Mouse (Mus musculus) kidney, postnatal 4 days (tissue): ENCODE measurements around the gene Olfr221.
A peak's percentile ranks its signal among the peaks of the same experiment; 100 is the strongest.

Source experiments
- DNase-seq, 2 experiments: peaks; one replicate each; pipeline ENCODE4 v3.0.0; 2021; ENCODE audit warnings: mixed read lengths in 2 of 2

Gene Olfr221

DNA sequence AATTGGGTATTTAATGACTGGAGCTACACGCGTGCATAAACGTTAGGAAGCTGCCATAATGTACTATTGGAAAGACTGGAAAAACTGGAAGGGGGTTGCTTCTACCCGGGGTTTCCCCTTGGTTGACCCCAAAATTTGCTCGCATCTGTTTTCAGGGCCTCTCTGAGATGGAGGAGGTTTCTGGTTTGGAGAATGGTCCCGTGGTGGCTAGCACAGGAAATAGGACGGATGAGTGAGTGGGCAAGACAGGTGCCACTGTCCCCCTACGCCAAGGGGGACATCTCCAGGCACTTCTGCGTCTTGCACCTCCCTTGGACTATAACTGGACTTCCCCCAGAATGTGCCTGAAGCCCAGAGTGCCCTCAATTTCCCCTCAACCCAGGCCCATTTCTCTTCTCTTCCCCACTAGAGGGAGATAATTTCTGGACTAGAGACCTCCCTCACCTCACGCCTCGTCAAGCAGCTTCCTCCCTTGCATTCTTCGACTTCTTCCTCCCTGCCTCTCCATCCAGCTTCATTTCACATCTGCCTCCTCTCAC, 23.1 kb downstream of the Olfr221 start:
- DNase-seq = no peak

DNA sequence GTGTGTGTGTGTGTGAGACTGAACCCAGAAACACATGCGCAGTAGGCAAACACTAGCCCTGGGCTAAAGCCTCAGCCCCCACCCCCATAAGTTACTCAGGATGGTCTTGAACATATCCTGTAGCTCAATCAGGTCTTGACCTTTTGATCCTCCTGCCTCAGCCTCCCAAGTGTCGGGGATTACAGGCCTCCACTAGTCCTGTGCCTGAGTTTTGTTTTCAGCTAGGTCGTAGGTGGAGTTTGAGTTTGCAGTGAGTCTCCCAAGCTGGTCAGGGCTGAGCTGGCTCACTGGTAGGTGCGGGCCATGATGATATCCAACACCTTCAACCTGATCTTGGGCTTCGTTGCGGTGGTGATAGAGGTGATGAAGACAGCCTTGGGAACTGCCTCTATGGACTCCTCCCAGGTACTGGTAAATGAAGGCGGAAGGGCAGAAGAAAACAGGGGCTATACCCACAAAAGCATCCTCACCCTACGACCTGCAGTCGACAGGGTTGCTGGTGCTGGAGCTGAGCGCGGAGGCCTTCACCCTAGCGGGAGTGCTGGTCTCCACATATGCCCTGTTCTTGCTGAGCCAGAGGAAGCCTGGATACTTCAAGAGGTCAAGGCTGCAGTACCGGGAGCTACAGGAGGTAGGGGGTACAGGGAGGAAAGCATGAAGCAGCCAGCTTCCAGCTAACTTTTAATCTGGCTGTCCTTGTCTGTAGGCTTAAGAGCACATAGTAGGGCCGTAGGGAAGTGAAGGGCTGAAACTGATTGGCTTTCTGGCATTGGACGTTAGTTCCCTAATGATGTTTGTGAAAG, 23.8 kb downstream of the Olfr221 start:
- DNase-seq = no peak

DNA sequence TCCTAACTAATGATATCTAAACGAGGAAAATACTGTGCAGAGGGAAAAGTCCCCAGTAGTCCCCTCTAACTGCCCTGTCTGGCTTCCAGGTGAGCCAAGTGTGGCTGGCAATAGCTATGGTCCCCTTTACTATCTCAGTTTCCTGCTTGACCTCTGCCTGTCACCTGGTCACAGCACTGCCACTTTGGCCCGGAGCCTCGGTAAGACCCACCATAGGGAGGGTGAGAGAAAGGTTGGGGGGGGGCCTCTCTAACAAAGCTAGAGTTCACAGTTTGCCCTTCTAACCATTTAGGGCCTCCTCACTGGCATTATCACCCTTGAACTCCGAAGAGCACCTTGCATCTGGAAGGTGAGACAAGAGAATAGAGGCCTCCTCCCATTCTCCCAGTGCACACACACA, 24.6 kb downstream of the Olfr221 start:
- DNase-seq = no peak

DNA sequence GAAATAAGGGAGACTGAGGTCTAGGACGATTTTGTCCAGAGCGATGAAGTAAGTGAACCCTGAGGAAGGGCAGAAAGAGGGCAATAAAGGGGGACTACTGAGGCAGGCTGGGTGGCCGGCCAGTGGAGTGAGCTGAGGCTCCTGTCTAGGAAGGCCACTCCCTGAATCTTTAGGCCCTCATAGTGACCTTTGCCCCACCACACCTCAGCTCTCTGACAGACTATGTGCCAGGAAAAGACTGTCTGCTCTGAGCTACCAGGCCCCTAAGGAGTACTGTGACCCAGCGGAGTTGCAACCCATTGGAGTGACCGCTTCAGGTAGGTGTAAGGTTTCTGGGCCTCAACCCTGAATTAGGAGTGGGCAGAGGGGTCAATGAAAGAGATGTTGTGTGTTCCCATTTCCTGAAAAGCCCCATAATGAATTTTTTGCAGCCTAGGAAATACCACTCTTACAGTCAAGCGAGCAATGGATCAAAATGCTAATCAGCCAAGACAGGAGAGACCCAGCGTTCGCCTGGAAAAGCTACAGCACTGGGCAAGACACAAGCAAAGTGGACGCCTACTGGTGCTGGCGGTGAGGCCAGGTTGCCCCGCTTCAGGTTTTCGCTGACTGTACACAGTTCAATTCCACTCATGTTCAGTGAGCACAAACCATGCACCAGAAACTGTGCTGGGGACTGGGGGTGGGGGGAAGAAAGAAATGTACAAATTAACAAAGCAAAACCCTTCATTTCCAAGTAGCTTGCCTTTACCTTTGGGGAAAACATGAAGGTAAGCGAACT, 25.4 kb downstream of the Olfr221 start:
- DNase-seq = peak in 1 of 2 experiments; percentile 38

DNA sequence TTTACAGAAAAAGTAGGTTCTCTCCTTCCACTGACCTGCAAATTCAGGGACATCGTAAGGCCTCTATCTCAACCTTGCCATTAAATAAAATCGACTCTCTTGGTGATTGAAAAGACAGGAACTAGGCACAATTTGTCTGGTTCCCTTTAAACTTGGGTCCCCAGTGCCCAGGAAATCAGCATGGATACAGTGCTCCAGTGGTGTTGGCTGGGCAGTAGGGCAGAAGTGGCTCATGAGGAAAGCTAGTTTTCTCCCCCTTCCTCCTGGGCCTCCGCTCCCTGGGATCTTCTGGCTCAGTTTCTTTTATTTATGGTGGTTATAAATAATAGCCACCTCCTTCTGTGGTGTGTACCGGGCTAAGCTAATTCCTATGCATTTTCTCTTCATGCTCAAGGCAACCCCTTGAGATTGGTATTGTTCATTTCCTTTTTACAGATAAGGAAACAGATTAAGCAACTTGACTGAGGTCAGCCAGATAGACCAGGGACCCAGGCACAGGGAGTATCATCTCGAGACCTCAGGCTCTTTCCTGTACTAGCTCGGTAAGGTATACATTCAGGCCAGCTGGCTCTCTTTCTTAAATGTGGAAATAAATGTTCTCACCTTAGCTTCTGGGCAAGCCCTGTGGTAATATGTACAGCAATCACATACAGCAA, 26.7 kb downstream of the Olfr221 start, which contains the start of gene Tmem253:
Tmem253 (plus strand) TSS at position 214 of the 656 bp plus-strand sequence.
- no peak for DNase-seq

DNA sequence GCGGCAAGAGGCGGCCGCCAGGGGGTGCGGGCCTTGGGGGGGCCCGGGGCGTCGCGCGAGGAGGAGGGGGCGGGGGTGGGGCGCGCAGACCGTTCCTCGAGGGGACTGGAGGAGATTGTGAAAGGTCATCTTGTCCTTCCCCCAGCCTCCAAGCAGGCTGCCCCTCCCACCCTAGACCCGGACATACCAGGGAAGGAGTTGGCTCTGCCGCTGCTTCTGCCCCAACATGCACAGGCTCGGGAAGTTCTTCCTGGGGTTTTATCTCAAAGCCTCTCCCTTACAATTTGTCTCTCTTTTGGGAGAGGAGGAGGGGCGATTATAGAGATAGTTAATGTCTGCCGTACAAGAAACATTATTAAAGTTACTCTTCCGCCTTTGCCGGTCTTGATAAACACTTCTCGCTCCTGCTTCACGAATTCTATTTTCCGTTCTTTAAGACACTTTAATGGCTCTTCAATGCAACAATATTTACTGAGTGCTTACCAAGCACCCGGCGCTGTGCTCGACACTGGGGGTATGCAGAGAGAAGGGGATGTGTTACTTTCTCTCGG, 27.4 kb downstream of the Olfr221 start:
- peak; percentile 74 to 83 for DNase-seq

DNA sequence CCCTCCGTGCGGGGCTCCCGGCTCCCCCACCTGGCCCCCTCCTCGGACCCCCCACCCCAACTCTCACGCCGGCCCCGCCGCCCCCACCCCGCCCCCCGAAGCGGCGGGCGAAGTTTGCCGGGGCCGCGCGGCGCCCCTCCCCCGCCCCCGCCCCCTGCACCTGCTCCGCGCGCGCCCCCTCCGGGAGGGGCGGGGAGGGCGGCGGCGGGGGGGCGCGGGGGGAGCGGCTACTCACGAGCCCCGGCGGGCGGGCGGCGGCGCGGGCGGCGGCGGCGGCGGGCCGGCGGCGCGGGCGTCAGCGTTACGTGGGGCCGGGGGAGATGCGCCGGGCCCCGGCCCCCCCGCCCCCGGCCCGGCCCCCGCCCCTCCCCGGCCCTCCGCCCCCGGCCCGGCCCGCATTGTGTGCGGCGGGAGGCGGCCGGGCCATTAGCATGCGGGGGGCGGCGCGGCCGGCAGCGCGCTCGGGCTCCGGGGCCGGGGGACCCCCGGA, 27.9 kb downstream of the Olfr221 start:
- DNase-seq = no peak

DNA sequence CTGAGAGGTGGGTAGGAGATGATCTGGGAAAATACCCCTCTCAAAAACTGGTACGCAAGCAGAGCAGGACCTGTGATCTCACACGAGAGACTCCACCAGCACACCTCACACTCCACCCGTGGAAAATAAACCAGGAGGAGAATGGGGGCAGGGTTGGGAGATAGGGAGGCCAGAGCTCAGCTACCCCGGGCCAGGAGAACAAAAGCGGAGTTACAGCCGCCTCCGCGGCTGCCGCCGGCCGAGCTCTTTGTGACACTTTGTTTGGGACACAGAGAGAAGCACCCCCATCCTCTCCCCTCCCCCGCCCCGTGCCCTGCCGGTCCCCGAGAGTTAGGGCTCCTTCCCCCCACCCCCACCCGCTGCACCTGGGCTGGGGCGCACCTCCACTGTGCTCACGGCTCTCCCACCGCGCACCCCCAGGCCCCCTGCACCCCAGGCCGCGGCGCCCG, 28.5 kb downstream of the Olfr221 start:
- peak; percentile 64 to 70 for DNase-seq

DNA sequence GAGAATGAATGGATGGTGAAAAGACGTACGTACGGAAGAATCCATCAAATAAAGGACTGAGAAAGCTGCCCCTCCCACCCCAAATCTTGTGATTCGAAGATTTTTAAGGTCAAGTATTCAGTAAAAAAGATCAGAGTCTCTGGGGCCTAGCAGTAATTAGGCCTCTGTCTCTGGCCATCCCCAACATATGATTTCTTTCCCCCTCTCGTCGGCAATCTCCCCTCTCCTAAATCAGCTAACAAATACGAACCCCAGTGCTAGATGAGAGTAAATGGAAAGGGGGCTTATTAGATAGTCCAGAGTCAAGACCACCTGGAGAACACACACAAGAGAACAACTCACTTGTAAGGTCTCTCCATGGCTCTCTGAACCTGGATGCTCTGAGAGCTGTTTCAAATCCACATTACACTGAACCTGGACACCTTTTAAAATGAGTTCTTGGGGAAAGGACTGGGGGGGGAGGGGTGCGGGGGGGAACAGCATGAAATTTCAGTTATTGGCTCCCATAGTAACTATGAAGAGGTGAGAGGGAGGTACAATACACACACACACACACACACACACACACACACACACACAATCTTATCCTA, 29.1 kb downstream of the Olfr221 start:
- no peak for DNase-seq

DNA sequence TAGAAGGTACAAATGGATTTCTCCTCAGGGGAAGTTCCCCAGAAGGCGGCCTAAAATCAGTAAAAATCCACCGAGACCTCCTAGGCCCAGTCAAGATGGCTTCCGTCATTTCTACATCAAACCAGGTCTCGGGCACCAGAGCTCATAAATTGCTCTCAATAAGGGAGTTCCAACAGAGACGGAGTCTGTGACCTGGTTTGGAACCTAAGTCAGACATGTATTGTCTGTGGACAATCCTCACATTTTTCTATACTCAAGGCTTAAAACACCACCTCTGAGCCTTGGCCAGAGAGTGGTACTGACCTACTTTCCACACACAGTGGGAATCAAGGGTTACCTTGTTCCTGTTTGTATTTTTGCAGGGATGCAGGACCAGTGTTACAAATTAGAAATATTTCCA, 29.7 kb downstream of the Olfr221 start:
- no peak for DNase-seq

DNA sequence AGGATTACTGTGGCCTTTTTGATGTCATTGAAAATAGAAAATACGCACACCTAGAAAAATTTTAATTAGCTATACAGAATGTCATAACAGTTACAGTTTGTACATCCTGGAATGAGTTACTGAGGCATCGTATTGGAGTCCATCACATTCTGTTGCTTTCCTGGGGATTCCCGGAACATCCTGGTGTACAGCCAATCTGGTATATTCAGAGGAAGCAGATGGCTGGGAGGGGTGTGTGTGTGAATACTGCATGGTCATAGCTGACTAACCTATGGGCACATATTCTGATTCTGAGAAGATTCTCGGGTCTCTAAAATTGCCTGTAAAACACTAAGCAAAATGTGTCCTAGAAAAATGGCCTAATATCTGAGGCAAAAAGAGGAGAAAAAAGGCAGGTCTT, 30.2 kb downstream of the Olfr221 start:
- no peak for DNase-seq

DNA sequence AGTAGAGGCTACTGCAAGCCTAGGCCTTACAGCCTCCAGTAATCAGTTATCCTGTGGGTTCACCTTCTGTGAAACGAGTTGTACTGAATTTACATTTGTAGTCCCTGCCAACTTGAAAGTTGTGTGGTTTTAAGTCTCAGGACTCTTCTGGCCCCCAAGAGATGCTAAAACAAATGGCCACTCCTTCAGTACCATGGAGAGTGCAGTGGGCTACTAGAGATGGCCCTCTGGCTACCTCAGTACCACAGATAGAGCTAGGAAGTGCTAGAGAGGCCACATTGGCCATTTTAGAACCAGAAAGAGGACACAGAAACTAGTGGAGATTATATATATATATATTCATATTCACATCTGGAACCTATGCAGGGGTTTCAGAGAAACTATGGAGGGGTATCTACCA, 30.6 kb downstream of the Olfr221 start:
- DNase-seq = no peak

DNA sequence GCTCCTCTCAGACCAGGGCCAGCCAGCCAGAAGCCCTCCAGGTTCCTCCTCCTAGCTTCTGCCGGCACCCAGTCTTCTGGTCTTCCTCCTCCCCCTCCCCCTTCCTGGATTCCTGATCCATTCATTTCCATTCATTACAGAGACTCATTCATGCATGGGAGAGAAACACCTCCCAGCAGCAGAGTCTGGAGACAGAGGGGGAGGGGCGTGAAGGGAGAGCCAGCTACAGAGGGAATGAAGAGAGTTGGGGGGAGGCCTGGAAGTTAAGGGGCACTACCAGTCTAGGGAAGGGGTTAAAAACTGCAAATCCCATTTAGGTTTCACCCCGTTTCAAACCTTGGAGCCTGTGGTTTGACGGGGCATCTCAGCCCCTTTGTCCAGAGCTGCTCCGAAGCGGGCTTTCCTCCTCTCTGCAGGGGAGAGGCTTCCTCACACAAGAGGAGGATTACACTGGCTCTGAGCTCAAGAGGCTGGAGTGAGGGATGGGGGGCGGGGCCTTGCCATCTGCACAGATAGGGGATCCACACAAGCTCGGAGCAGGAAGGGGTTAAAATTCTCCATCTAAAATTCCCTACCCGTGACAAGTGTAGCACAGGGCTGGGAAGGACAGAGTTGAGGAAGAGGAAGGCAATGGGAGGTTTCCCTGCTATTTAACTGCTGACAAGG, 31.7 kb downstream of the Olfr221 start:
- DNase-seq = peak; percentile 78 to 86

DNA sequence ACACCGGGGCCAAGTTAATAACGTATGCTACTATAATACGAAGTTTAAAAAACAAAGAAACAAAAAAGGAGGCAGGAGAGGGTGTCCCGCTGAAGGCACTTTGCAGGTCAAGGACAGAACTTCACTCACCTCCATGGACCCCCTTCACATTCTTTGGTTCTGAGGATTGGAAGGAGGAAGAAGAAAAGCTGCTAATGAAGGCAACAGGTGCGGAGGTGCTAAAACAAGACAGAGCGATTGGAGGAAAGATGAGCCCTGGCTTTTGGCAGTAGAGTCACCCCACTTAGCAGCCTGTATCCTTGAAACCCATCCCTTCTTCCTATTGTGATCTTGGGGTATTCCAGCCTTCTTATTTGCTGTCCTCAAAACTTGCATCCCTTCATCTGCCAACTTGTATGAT, 32.4 kb downstream of the Olfr221 start:
- no peak for DNase-seq

DNA sequence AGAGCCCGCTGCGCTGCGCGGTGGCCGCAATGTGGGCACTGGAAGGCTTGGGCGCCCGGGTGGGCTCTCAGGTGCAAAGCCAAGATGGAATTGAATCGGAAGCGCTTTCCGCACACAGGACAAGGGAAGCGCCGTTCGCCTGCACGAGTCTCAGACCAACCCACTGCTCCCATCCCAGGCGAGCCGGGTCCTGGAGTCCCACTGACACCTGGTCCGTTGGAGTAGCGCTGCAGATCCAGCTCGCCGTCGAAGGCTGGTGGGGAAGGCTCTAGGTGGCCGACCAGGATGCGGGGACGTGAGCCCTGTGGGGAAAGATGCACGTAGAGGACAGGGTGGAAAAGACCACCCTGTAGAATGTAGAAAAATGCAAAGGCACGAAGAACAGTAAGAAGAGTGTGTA, 32.9 kb downstream of the Olfr221 start:
- no peak for DNase-seq

DNA sequence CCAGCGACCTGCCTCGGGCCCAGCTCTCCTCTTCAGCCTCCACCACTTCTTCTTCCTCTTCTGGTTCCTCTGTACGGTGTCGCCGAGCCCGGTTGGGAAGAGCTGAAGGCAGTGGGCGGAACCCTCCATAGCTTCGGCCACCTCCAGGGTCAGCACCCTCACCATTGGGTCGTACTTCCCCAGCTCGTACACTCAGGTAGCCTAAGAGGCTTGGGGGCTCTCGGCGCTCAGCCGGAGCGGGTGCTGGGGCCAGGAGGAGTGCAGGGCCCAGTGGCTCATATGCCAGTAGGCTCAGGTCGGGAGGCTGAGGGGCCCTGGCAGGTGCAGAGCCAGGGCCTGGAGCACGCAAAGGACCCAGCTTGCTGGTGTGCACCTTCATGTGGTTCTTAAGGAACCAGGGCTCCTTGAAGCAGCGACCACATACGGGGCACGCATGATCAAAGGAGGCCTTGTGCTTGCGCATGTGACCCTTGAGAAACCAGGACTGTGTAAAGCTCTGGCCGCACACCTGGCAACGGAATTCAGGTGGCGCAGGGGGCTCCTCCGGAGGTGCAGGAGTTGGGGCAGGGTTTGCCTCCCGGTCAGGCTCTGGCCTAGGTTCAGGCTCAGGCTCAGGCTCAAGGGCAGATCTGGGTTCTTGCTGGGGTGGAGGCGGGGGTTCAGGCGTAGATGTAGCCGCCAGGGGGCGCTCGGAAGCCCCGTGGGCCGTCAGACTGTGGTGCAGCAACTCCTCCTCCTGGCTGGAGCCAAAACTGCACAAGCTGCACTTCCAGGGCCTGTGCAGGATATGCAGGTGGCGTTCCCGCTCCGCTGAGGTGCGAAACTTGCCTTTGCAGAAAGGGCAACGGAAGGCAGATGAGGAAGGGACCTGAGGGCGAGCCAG, 33.7 kb downstream of the Olfr221 start:
- DNase-seq = peak; percentile 95

DNA sequence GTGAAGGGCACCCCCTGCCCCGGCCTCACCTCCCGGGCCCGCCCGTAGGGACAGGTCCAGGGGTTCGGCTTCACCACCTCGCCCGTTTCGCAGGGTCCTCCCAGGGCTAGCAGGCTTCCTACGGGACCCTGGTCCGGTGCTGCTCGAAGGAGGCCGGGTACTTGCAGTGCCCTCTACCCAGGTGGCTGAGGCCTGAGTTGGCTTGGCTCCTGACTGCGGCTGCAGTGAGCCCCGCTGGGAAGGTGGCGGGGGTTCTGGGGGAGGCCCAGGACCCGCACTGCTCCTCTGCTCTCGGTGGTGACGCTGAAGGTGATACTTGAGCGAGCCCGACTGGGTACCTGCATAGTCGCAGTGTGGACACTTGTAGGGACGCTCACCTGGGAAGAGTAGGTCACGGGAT, 35.5 kb downstream of the Olfr221 start:
- no peak for DNase-seq

DNA sequence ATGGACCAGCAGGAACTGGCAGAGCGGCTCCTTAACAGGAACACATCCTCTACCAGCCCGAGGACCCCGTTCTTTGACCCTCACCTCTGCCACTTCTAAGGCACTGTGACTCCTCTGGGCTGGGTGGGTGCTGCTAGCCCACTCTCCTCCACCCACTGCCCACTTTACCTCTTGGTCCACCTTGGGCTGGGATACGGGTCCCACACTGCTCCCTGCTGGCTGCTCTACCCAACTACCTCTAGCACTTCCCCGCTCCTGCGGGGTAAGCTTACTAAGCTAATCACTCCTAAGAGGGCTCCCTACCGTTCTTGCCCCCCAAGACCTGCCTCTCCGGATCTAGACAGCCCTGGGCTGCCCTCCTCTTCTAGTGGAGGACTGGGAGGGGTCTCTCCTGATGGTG, 36.0 kb downstream of the Olfr221 start:
- DNase-seq = peak; percentile 57 to 67

DNA sequence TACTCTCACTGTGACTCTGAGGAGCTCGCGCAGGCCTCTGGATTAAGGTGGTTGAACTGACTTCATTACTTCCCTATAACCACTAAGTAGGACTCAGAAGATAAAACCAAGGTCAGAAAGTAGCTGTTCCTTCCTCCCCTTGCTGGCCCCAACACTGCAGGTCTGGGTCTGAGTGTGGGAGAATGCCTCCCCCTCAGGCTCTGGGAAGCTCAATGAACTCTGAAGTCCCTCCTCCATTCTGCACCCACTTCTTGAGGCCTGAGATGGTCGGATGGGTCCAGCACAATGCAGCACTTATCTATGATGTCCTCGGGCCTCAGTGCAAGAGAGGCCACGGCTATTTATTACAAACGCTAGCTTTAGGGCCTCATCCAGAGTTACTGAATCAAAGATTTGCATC, 36.6 kb downstream of the Olfr221 start:
- no peak for DNase-seq

DNA sequence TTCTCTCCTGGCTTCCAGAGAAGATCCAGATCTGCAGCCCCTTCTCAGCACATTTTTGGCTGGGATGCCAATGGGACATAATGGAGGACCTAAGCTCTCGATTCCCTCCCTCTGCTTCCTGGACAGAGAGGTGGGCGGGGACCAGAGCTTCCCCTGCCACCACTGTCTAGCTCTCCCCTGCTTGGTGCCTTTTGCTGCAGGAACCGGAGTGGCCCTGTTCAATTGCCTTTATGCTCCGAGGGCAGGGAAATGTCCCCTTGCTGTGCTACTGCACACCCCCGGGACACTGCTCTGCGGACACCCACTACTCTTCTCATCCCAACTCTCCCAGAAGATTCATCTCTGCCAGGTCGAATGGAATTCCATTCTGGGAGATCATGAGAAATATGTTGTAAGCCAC, 37.1 kb downstream of the Olfr221 start:
- no peak for DNase-seq
